Mouse (Mus musculus) thymus, postnatal 10 days (tissue): ENCODE measurements around the gene Mecom.

Experiments used
- DNase-seq, 2 experiments: peaks; one replicate each; pipeline ENCODE4 v3.0.0; 2021; ENCODE audit warnings: low spot score in 2 of 2

Gene Mecom

DNA sequence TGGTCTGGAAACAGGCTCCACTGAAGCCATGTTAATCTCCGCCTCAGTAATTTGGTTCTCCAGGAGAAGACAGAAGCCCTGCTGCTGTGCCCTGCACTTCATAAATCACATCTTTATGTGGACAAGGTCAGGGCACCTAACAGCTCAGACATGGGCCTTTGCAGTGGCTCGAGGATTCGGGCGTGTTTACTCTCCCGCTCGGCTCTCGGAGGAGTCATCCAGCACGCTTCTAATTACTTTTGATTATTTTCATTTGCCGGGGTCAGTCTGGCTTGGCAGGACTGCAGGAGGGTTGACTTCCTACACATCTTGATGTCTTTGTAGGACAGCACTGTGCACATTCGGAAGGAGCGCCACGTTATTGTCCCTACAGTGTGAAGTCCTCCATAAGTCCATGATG is 529.6 kb downstream of the Mecom start:
- no peak for DNase-seq

DNA sequence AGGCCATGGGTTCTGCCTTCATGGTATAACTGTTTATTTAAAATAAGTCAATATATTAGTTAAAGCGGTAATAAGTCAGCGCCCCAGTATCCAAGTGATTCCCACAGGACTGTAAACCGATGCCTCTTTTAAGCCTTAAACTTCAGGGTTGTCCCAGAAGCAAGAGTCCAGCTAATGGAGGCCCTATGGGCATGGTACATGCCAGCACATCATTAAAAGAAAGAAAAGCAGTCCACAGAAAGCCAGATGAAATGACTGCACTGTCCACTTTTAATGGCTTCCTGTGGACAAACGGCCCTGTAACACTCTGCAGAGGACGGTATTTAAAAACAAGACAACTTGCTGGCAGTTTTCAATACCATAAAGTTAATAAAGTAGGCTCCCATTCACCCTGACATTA is 531.0 kb downstream of the Mecom start:
- no peak for DNase-seq

DNA sequence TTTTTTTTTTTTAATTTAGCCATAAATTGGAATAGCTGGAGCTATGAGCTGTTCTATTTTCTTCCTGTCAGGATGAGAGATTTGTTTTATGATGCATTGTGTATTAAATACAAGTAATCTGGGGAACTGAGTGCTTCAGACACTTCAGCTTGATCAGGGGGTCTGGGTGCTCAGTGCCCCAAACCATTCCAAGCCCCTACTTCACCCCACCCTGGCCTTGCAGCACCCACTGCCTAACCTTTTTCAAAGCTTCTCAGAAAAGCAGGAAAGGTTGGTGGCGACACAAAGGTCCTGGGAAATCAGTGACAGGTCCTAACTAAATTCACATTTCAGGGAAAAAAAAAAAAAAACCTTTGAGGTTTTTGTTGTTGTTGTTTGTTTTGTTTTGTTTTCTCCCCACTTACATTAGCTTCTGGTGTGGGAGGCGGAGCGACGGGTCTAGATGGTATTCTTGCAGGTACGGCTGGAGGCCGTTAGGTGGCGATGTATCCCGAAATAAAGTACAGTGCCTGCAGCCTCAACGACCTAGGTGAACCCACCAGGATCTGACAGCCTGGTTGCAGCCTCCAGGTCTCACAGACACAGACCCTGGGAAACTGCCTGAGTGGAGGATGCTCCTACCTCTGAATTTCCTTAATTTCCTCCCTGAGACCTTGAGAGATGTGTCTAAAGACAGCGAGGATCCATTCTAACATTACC is 532.7 kb downstream of the Mecom start:
- peak; percentile 17 to 25 for DNase-seq

DNA sequence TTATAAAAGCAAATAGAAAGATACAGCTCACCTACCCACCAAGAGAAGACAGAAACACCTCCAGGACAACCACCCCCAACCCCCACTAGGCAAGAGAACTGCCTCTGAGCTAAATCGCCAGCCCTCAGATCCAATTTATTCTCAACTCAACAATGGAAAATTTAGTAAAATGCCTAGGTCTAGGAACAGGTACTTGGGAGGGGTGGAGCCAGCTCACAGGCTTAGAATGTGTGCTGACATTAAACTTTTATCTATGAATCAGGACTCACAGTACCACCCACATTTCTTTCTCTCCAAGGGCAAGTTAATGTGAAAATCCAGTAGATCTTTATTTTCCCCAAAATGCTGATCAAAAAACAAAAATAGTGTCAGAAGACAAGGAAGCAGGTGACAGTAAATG is 533.5 kb downstream of the Mecom start:
- no peak for DNase-seq

DNA sequence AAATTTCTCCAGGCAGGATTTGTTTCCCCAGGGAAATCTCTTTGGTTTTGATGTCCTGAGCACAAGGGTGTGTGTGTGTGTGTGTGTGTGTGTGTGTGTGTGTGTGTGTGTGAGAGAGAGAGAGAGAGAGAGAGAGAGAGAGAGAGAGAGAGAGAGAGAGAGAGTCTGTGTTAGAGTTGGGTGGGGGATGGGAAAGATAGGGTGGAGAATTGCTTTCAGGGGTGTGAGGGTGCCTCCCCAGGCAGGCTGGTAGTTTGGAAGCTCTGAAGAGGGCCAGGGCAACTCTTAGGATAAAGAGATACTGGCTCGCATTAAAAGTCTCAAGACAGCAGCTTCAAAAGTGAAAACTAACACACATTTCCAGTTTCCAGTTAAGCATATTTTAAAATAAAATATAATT is 534.4 kb downstream of the Mecom start:
- no peak for DNase-seq

DNA sequence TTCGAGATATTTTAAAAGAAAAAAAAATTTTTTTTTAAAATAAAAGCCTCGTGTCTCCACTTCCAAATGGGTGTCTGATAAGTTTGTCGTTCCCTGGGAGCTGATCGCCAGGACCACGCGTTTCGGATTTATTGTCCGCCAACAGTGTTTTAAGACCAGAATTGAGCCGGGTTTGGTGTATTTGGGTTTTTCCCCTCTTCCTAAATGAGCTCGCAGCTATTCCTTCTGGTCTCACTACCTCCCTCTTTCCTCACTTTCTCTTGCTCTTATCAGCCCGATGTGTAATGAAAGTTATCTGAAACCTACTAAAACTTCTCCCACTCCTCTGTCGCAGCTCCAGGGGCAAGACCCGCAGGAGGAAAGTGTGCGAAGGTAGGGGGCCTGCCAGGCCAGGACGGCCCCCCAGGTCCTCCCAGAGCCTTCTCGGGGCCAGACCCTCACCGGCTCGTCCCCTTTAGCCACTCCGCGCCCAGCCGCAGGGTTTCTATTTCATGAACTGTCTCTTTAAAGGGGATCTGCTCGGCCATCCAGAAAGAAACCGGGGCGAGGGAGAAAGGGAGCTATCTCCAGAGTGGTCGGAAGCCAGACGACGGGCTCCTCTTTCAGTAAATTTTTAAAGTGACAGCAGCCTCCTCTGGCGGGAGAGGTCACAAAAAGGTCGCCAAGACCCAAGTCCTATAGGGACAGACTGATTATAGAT is 535.0 kb downstream of the Mecom start:
- no peak for DNase-seq

DNA sequence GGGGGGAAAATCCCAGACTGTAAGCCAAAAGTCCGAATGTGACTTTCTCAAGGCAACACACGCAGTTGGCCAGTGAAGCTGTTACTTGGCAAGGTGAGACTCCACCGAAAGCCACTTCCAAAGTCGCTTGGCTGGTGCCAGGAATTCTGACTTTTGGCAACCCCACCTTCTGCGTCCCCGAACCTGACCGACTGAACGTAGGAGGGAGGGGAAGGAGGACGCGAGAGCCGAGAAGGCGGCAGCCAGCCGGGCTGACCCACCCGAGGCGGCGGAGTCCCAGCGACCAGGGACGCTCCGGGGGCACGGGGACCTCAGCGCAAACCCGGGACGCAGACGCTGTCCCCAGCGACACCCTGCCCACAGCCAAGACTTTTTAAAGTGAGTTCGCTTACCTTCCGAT is 535.7 kb downstream of the Mecom start:
- no peak for DNase-seq

DNA sequence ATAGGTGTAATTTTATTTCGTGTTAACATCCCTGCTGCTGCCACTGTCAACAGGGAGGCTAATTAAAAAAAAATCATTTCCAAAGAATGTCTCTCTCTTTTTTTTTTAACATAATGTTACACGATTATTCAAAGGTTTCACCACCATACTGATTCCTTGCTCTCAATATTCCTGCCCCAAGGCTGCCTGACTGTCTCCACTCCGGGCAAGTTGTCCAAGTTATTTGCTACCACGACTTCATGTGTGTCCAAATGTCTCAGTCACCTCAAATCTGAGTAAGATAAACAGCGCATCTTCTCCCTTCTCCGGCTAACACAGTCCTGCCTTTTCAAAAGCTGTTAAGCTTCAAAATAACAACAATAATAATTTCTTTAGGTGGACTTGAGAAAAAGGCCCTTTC is 536.1 kb downstream of the Mecom start:
- no peak for DNase-seq

DNA sequence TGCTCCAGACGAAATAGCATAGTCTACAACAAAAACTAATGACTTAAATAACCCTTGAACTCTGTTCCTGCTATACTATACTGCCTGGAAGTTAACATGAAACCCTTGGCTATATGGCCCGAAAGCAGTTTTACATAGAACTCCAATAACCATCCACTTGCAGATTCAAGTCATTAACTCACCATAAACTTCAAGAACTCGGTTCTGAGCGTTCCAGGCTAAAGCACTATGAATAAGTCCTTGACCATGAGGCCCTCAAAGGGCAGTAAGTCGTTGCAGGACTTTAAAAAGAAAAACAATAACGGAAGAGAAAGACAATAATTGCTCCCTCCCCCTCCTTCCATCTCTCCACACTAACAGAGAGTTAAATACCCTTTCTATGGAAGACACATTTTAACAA is 536.9 kb downstream of the Mecom start:
- DNase-seq, result no peak

DNA sequence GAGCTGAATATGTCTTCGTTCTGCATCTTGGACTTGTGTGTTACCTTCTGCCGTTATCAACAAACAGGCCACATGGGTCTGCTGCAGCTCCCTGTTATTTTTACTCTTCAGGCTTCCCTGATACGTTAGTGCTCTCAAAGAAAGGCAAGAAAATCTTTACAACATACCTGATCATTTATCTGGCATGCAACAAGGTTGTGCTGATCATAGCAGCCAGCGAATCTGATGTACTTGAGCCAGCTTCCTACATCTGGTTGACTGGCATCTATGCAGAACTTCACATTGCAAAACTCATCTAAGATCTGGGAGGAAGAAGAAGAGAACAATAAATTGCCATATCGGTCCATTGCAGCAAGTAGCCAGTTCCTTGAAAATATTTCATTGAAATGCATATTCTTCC is 538.2 kb downstream of the Mecom start:
- DNase-seq, result no peak

DNA sequence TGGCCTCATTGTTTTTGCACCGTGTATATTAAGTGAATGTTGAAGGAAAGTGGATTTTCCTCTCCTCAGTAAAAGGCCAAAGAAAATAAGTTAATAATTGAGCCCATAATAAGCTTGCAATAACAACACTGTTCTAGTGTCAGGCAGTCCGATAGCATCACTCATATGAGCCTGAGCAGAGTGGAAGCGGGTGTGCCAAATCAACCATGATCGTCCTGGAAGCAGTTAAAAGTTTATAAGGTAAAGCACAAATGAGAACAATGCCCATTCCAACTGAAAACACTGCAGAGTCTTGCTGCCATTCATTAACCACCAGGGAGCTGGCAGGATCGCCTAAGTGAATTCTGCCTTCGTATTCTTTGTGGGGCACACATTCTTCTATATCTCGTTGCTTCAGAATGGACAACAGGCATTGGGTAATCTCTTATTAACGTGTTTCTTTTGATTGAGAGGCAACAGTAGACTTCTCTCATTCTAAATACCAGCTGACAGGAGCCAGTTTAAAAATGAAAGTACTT is 542.9 kb downstream of the Mecom start:
- no peak for DNase-seq

DNA sequence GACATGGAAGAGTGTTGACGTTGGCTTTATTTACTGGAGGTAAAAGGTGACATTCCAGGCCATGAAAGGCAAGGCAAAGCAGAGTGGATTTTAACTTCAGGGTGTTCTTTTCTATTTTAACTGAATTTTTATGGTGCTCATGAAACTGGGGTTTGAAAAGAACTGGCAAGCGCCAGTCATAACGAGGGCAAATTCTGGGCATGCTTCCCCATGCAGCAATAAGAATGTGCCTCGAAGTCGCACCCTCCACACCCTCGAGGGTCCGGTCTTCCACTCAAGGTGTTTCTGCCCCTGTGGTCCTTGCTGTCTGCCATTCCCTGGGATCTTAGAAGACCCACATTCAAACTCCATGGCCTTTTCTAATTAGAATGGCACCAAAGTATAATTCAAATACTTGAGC is 547.5 kb downstream of the Mecom start:
- DNase-seq, result no peak

DNA sequence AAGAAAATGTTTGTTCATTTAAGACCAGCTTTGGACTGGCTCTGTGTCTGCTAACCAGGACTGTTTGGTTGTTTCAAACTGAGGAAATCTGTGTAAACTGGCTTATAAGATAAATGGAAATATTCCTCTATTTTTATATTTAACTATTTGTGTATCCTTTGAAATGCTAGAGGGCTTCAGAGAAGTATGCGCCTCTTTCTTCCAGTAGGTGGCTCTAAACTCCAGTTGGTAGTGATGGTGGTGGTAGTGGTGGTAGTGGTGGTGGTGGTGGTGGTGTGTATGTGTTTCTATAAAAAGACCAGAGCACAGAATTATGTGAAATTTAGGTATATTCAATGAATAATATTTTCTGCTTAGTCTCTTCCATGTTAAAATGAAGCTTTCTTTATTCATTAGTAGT is 548.8 kb downstream of the Mecom start:
- no peak for DNase-seq

DNA sequence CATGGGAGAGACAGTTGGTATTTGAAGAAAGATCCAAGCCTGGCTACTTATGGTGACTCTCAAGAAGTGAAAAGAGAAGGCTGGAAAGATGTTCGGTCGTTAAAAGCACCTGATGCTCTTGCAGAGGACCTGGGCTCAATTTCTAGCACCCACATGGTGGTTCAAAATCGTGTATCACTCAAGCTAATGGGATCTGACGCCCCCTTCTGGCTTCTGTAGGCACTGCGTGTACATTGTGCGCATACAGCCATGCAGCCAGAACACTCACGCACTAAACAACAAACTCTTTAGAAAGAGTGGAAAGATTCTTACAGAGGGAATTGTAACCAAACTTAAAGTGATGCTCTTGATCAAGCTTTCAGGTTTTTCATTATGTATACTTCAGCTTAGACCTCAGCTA is 550.7 kb downstream of the Mecom start:
- DNase-seq, result no peak

DNA sequence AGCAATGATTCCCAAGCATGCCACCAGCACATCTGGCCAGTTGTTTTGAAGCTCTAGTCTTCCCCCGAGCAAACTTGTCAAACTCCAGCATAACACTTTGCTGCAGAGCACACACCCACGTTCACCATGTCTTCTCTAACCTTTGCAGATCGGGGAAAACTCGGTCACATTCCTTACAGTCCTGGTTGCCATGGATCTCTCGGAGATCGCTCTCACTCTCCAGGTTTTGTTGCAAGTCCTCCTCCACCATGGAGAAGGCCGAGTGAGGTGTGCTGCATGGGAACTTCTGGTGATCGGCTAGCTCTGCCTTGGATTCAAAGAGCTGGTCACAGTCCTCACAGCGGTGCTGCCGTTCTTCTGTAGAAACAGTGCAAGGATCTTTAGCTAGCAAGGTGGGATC is 554.5 kb downstream of the Mecom start:
- DNase-seq, result no peak

DNA sequence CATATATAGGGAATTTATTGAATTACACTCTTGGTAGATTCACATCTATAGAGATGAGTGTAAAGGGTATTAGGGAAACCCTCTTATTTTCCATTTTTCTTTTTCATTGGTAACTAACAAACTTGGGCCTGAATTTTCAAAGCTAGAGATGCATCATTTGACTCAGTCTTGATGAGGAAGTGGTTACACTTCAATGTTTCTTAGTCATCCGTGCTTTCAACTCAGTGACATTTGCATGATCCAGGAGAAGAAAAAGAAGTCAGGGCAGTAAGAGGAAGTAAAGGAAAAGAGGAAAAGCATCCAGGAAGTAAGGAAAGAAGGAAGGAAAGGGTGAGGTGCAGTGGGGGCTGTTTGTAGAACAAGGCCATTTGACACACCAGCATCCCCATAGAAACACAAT is 556.3 kb downstream of the Mecom start:
- no peak for DNase-seq

DNA sequence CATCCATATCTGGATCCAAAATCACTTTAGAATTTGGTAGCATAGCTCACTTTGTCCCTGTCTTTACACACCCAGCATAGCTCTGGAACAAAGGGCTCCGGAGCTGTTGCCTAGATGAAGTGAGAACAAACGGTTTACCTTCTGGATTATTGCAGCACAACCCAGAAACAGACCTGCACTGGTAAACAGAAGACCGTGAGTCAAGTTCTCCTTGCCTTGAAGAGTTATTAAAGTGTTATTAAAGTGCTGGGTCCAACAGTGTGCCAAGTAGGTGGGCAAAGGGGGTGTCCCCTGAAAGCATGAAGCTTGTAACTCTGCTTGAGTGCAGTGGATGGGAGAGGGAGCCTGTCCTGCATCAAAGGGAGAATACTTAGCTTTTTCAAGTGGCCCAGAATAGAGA is 563.4 kb downstream of the Mecom start:
- DNase-seq, result no peak

DNA sequence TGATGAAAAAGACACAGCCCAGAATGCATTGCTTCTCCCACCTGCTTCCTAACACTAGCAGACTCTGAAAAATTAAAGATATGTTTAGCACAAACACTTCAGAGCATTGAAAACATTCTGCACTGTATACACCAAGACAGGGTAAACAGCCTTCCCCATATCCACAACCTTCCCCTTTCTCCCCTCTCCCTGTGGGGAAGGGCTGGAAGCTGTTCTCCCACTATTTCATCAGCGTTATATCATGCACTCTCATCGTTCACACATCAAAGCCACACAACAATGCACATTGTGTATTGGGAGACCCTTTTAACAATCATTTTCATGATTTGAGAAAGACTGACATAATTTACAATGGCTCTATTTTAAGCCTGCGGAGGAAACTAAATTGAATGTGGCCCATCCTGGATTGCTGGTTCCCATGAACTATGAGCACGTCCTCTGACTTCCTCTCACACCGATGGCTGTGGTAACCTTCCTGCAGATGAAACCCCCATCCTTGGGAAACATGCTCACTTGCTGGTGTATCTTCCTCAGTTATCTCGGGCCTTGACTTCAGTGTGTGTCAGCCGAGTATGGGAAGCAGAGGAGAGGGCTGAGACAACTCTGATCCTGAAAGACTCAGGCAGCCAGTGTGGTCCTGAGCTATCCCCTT is 566.4 kb downstream of the Mecom start:
- DNase-seq, result no peak

DNA sequence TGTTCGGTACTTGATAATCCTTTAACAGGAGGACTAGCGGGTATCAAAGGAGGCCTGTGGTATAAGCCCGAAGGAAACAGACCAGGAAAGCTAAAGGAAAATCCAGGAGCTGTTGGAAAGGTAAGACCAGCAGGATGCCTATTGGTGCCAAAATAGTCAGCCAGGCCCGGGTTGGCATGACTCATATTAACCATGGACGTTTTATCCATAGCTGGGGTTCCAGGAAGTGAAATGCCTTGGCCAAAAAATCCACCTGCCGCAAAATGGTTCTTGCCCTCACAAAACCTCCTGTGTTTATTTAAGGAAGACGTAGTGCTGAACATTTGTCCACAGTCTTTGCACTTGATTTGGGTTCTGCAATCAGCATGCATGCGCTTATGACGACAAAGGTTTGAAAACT is 567.3 kb downstream of the Mecom start:
- no peak for DNase-seq

DNA sequence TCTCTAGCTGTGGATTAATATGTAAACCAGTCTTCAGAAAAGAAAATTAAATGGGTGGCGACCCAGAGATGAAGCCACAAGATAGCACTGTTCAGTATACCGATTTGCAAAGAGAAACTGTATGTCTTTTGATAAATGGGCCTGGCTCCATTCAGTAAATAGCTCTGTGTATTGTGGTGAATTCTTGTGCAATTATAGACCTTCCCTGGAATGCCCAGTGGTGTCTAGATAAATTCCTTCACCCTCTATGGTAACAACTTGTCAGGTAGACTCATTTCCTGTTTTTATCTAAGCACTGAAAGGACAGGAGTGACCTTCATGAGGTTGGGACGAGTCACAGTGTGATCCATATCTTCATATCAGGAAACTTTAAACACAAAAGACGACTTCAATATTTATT is 571.2 kb downstream of the Mecom start:
- DNase-seq, result no peak

DNA sequence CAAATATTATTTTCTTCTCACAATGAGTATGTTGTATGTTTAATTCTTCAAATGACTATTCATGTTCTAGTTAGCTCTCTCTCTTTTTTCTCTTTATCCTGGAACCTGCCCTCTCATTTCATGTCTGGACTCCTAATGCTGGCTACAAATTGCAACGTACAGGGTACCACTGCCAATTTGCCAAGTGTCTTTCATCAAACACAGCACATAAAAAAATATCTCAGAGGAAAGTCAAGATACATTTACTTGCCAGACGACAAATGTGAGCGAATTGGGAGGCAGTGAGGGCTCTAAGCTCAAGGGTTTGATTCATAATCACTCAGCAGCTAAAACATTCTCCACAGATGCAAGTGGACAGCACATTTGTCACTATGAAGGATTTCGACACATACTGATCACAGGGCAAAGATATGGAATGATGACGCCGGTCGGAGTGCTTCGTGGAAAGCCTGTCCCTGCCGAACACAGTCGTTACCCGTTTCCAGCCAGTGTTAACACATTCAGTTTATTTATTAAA is 579.3 kb downstream of the Mecom start:
- no peak for DNase-seq

DNA sequence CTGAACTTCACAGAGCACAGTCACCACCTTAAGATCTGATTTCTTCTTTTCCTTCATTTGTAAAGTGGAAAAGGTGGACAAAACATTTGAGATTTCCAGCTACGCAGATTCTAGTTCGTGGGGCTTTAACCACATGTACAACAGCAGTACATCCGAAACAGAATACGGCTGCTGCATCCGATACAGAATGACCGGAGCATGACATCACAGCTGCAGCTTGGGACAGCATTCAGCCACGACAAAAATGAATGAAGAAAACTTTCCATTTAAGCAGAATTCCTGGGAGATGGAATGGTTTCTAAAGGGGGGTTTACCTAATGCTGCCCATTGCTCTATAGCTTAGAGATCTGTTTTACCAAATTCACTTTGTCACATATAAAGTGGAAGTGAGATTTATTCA is 583.9 kb downstream of the Mecom start:
- DNase-seq, result no peak

DNA sequence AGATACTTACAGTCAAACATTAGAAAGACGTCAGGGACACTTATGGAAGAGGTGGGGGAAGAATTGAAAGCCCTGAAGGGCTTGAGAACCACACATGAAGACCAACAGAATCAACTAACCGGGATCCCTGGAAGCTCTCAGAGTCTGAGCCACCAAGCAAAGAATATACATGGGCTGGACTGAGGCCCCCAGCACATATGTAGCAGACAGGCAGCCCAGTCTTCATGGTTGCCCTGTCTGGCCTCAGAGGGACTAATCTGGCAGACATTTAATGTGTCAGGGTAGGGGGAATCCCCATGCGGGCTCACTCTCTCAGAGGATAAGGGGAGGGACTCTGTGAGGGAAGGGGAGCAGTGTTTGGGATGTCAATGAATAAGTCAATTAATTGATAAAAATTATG is 584.4 kb downstream of the Mecom start:
- DNase-seq, result no peak
